13 mouse cellular contexts compared by ENCODE assay signal in the genomic region with DNA sequence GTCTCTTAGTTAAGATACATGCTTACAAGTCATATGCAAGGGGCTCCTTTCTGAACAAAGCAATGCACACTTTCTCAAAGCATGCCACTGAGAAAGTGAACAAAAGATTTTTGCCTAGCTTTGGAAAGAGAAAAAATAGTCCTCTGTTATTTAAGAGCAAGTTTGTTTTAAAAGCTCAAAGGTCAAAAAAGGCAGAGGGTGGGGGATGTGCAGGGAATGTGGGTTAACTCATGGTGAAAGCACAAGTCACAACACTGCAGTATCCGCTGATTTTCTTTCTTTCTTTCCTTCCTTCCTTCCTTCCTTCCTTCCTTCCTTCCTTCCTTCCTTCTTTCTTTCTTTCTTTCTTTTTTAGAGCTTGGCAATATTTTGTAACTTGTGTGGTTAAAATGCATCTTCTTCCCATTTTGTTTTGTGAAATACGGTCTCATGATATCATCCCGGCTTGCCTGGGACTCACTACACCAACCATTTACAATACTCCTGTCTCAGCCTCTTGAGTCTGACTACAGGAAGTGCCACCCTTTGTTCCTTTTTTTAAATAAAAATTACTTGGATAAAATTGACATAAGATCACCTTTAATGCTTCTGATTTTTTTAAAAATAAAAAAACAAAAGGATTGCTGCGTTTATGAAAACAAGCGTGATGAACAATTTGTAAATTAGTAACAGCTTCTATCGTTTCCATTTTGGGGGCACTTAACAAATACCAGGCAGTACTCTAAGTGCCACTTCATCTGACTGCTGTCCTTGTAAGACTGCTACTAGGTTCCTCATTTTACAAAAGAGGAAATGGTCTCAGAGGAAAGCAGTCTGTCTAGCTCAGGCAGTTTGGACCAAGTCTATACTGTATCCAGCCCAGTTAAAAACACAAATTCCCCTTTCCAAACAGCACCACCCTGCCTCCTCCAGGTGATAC. TPM values are rescaled to one million over a fixed set of nuclear protein-coding genes. Genes with fewer than 3 reads are reported as not detected.
DNase-seq lines count a peak whose midpoint lies in the region; ATAC-seq and TF ChIP-seq lines count a peak whose summit lies in the region.
"Had no signal": no experiment of that assay in that cellular context is flagged by ENCODE, and none has a peak within 500 bp of the region (broad histone marks: within the 10 kb centered on the region; RNA-seq: fewer than 3 reads in every experiment).

No protein-coding gene starts in this region.

- no peaks in the 10 kb centered on the region for H3K9me3 ChIP-seq in kidney, embryonic 14.5 days (ENCODE audit: control insufficient read depth, low read length)
- no peaks in the 10 kb centered on the region for H3K9me3 ChIP-seq in CH12.LX (replicated peaks; ENCODE audit: low read length)
- no peaks in the 10 kb centered on the region for H3K9me3 ChIP-seq in liver, postnatal 0 days (ENCODE audit: low read length)
- H3K9me3 ChIP-seq: limb, embryonic 13.5 days had no signal

- peak; percentile 65; the same call in 1 of the 2 replicates for TF ChIP-seq EP300 in CH12.LX (IDR thresholded peaks at IDR 0.05; ENCODE audit: low read length)
- TF ChIP-seq EP300 in liver, postnatal 0 days (IDR thresholded peaks at IDR 0.05; ENCODE audit: low read depth): peak; percentile 8; the same call in 1 of the 2 replicates

- peaks cover 74% of the 10 kb centered on the region for H3K79me2 ChIP-seq in CH12.LX (replicated peaks; ENCODE audit: control insufficient read depth, extremely low read depth, insufficient read depth, poor library complexity, severe bottlenecking)

- no peak for ATAC-seq in kidney, embryonic 14.5 days (ENCODE audit: low FRiP score, low TSS enrichment)
- peak; percentile 71 to 84 for ATAC-seq in hematopoietic stem cell, adult 5-6 weeks (replicated peaks in 1 of 2; ENCODE audit: insufficient read depth in 1 of 2, low FRiP score in 2 of 2, low TSS enrichment in 1 of 2, low read depth in 1 of 2, poor library complexity in 2 of 2, severe bottlenecking in 2 of 2)
- ATAC-seq in liver, postnatal 0 days: peak; percentile 56
- ATAC-seq in cerebellum, adult (ENCODE audit: insufficient number of reproducible peaks, low FRiP score, low TSS enrichment): no peak

- H3K4me1 ChIP-seq in kidney, embryonic 14.5 days (ENCODE audit: control insufficient read depth, insufficient read depth, low read length): peaks cover 5% of the 10 kb centered on the region; the same call in 1 of the 2 replicates
- H3K4me1 ChIP-seq in CH12.LX (ENCODE audit: control insufficient read depth in 1 of 2, insufficient read depth in 2 of 2): peaks cover 0 to 41% of the 10 kb centered on the region in 2 experiments; a peak in 2 of 4 replicates
- H3K4me1 ChIP-seq in liver, postnatal 0 days (ENCODE audit: insufficient read depth): peaks cover 15% of the 10 kb centered on the region

- no peak overlapping the region for H3K4me2 ChIP-seq in kidney, embryonic 14.5 days (replicated peaks; ENCODE audit: low read depth, low read length)
- H3K4me2 ChIP-seq in CH12.LX (ENCODE audit: insufficient read depth, low read depth, poor library complexity, severe bottlenecking): peak overlapping the region; percentile 89
- peak overlapping the region; percentile 50 for H3K4me2 ChIP-seq in liver, postnatal 0 days (ENCODE audit: low read depth, low read length)
- H3K4me2 ChIP-seq: limb, embryonic 13.5 days had no signal

- no peak for TF ChIP-seq RAD21 in CH12.LX (IDR thresholded peaks at IDR 0.05; ENCODE audit: low read depth, low read length)

- TF ChIP-seq CTCF in CH12.LX (conservative IDR thresholded peaks at IDR 0.05 in 1 of 2, IDR thresholded peaks at IDR 0.05 in 1 of 2; ENCODE audit: low read depth in 2 of 2, low read length in 2 of 2): no peak
- no peak for TF ChIP-seq CTCF in liver, postnatal 0 days (IDR thresholded peaks at IDR 0.05; ENCODE audit: low read depth)

- DNase-seq in kidney, adult 11 months: peak; percentile 50
- peak; percentile 77 for DNase-seq in CH12.LX (ENCODE audit: extremely low read depth)
- DNase-seq in liver, postnatal 0 days: no peak
- no peak for DNase-seq in thymus, postnatal 0 days (ENCODE audit: low spot score)
- DNase-seq in gastrocnemius, postnatal 36 days: no peak
- DNase-seq: embryo, embryonic 11 days; gastrocnemius, adult 2 months; heart, postnatal 14 days; spleen, adult 18-20 months had no signal

- no peak overlapping the region for H3K9ac ChIP-seq in kidney, embryonic 14.5 days (ENCODE audit: low read depth, low read length)
- peak overlapping the region; percentile 48 for H3K9ac ChIP-seq in CH12.LX (ENCODE audit: insufficient read depth, low read depth)
- H3K9ac ChIP-seq in liver, postnatal 0 days (replicated peaks): no peak overlapping the region; the same call in 1 of the 2 replicates
- H3K9ac ChIP-seq: limb, embryonic 13.5 days had no signal

- TF ChIP-seq POLR2A in CH12.LX (IDR thresholded peaks at IDR 0.05; ENCODE audit: low read depth, low read length): no peak

- H3K4me3 ChIP-seq in kidney, embryonic 14.5 days (ENCODE audit: low read length): no peak overlapping the region
- peak overlapping the region in 1 of 3 experiments; percentile 15 for H3K4me3 ChIP-seq in CH12.LX (replicated peaks in 1 of 3; ENCODE audit: low read depth in 2 of 3, low read length in 2 of 3, poor library complexity in 1 of 3)
- H3K4me3 ChIP-seq in liver, postnatal 0 days (ENCODE audit: low read depth, low read length): peak overlapping the region; percentile 24
- H3K4me3 ChIP-seq: gastrocnemius, adult 2 months; limb, embryonic 13.5 days had no signal

- intact Hi-C loops in gastrocnemius, postnatal 36 days (cut with DNase I): loop anchor here (5.0 kb wide), 1 partner anchor 59 kb away; no protein-coding TSS in a partner anchor

- H3K27ac ChIP-seq in kidney, embryonic 14.5 days (ENCODE audit: low read depth, low read length): no peak overlapping the region
- peak overlapping the region; percentile 48 for H3K27ac ChIP-seq in CH12.LX (ENCODE audit: insufficient read depth, low read depth)
- peak overlapping the region; percentile 80 for H3K27ac ChIP-seq in liver, postnatal 0 days (ENCODE audit: low read depth)
- H3K27ac ChIP-seq: gastrocnemius, adult 2 months; limb, embryonic 13.5 days had no signal

- 80% methylated on average over 6 of the region's 6 CpGs for WGBS in kidney, embryonic 14.5 days
- 18% methylated on average over 6 of the region's 6 CpGs for WGBS in liver, postnatal 0 days (ENCODE audit: insufficient replicate concordance)

- dilution Hi-C loops in CH12.LX (cut with MboI; ENCODE audit: extremely low pct_ligation_motif_present, extremely low pct_unique_long_range_greater_than_20kb, low sequenced_read_pairs): no loop called here

- H3K36me3 ChIP-seq in kidney, embryonic 14.5 days (ENCODE audit: control insufficient read depth, insufficient read depth, low read length): peaks cover 7% of the 10 kb centered on the region
- H3K36me3 ChIP-seq in CH12.LX (replicated peaks in 1 of 2; ENCODE audit: control insufficient read depth in 1 of 2, insufficient read depth in 1 of 2, low read length in 1 of 2): peaks cover 9 to 28% of the 10 kb centered on the region in 2 experiments
- H3K36me3 ChIP-seq in liver, postnatal 0 days (replicated peaks; ENCODE audit: insufficient read depth, low read length): peaks cover 20% of the 10 kb centered on the region

- in situ Hi-C loops in CH12.LX (cut with MboI; ENCODE audit: low pct_ligation_motif_present, low pct_unique_long_range_greater_than_20kb, low sequenced_read_pairs): no loop called here

- no peaks in the 10 kb centered on the region for H3K27me3 ChIP-seq in kidney, embryonic 14.5 days (ENCODE audit: control insufficient read depth, insufficient read depth, low read length)
- no peaks in the 10 kb centered on the region for H3K27me3 ChIP-seq in CH12.LX (replicated peaks)
- H3K27me3 ChIP-seq in liver, postnatal 0 days (ENCODE audit: insufficient read depth, low read length): no peaks in the 10 kb centered on the region
- H3K27me3 ChIP-seq: limb, embryonic 13.5 days had no signal

TF ChIP-seq in CH12.LX, 34 proteins besides CTCF, POLR2A, EP300 and RAD21 (continues in another document):
- TF ChIP-seq SMC3 (IDR thresholded peaks at IDR 0.05; ENCODE audit: low read depth, low read length) (no peak), MYC (IDR thresholded peaks at IDR 0.05; ENCODE audit: low read depth, low read length) (0 out of 2 replicates have a peak, but pooled peaks have one; percentile 16), NELFE (IDR thresholded peaks at IDR 0.05; ENCODE audit: low read depth, low read length) (no peak), ETS1 (conservative IDR thresholded peaks at IDR 0.05; ENCODE audit: low read depth, low read length) (0 out of 2 replicates have a peak, but pooled peaks have one; percentile 13), CHD2 (IDR thresholded peaks at IDR 0.05; ENCODE audit: low read length) (no peak), JUN (IDR thresholded peaks at IDR 0.05; ENCODE audit: insufficient read depth, low read depth, low read length) (no peak), TCF12 (IDR thresholded peaks at IDR 0.05; ENCODE audit: low read depth, low read length) (no peak), ZMIZ1 (IDR thresholded peaks at IDR 0.05; ENCODE audit: low read depth, low read length) (no peak), MAX (IDR thresholded peaks at IDR 0.05; ENCODE audit: low read length) (no peak), IRF4 (IDR thresholded peaks at IDR 0.05; ENCODE audit: low read depth, low read length) (peak; percentile 48; the same call in 1 of the 2 replicates), CHD1 (IDR thresholded peaks at IDR 0.05; ENCODE audit: low read depth, low read length) (peak; percentile 81), MEF2A (IDR thresholded peaks at IDR 0.05; ENCODE audit: borderline replicate concordance, low read depth, low read length) (0 out of 2 replicates have a peak, but pooled peaks have one; percentile 6), UBTF (IDR thresholded peaks at IDR 0.05; ENCODE audit: low read depth, low read length) (no peak), ELF1 (IDR thresholded peaks at IDR 0.05; ENCODE audit: low read depth, low read length) (no peak), KAT2A (IDR thresholded peaks at IDR 0.05; ENCODE audit: insufficient replicate concordance, low read length) (no peak), GABPA (IDR thresholded peaks at IDR 0.05; ENCODE audit: insufficient replicate concordance, low read depth, low read length) (no peak), TBP (conservative IDR thresholded peaks at IDR 0.05; ENCODE audit: low read depth, low read length) (0 out of 2 replicates have a peak, but pooled peaks have one; percentile 6)

RNA-seq across cellular contexts. Expression of gene Rab14, which starts 5.0 kb away (rescaled TPM):
- polyA plus RNA-seq in kidney, embryonic 14.5 days (2014; fragmentation: Nextera tagmentation; extraction: Ambion mirVana): 308 and 329 TPM in 2 replicates
- total RNA-seq in CH12.LX (2012; rRNA removed) (26.8 and 31.6 TPM in 2 replicates), CH12.LX (2014; rRNA removed) (66.2 and 69.2 TPM in 2 replicates)
- 83.1 and 94.4 TPM in 2 replicates for polyA plus RNA-seq in CH12.LX (2012; ENCODE audit: insufficient read length, low read depth)
- 117 and 158 TPM in 2 replicates for total RNA-seq in hematopoietic stem cell, adult 5-6 weeks (2017)
- 208 and 217 TPM in 2 replicates for polyA plus RNA-seq in liver, postnatal 0 days (2015; fragmentation: Nextera tagmentation; extraction: Ambion mirVana)
- polyA plus RNA-seq in thymus, postnatal 0 days (2015; fragmentation: Nextera tagmentation; extraction: Ambion mirVana): 309 and 366 TPM in 2 replicates
- total RNA-seq in gastrocnemius, postnatal 36 days (2021): 10 to 100 TPM; 65.4 to 81.3 TPM

Comparison
In these comparisons a context has a peak if more than half of its experiments do, and no peak if none do; other contexts are left out.
1. DNase-seq: peak in kidney, adult 11 months (single experiment) and CH12.LX (single experiment); none in liver, postnatal 0 days (single experiment), thymus, postnatal 0 days (single experiment) and gastrocnemius, postnatal 36 days (0 of 2).
2. ATAC-seq: peak in hematopoietic stem cell, adult 5-6 weeks (2 of 2) and liver, postnatal 0 days (single experiment); none in kidney, embryonic 14.5 days (single experiment) and cerebellum, adult (single experiment).